Mouse (Mus musculus) testis, postnatal 10 days (tissue): ENCODE results near the gene Ppp1r15a.
A peak's percentile ranks its signal among the peaks of the same experiment; 100 is the strongest.
"Not testable (repeated sequence)": the region's sequence is repeated elsewhere in the genome, so short reads cannot be mapped to it uniquely, and the experiment has no call there.

Source experiments
- DNase-seq: peaks from one replicate; pipeline ENCODE4 v3.0.0; 2021; ENCODE audit warnings: low spot score

Gene Ppp1r15a

DNA sequence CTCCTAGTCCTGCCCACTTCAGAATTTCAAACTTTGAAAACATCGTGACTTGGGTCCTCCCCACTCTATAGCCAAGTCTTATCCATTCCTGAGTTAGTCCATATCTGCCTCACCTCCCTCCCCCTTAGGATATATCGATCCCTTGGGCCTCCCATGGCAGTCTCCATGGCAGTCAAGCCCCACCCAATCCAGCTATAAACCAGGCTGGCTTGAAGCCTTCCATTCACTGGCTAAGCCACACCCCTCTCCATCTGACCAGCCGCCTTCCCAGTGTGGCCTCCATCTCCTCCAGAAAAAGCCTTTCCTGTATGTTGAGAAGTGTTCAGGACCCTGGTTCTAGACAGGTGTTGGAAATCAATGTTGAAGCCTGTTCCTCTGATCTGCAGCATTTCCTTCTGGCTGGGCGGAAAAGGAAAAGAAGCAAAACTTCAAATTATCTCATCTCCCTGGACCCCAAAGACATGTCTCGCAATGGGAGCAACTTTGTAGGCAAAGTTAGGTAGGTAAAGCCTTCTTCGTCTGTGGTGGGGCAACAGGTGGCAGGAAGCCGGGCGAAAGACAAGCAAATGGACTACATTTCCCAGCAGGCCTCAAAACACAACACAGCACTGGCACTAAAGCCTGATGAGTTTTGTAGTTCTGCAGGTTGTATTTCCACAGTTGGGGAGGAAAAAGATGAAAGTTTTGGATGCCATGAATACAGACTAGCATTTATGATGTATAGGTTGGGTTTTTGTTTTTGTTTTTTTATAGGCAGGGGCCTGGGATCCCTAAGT is 6.5 kb downstream of the Ppp1r15a start:
- DNase-seq: no peak

DNA sequence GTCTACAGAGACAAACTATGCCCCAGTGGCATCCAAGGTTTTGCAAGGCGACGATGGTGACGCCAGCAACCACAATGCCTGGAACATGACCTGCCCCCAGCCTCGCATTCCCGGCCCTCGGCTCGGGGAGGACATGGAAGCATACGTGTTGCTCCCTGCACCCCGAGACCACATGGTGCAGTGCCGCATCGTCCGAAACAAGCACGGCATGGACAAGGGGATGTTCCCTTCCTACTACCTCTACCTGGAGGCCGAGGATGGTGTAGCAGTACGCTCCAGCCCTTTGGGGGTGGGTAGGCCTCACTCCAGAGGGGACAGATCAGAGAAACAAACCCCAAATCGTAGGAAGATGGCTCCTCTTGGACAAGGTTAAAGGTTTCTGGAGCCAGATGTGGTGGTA is 7.5 kb downstream of the Ppp1r15a start:
- DNase-seq: no peak

DNA sequence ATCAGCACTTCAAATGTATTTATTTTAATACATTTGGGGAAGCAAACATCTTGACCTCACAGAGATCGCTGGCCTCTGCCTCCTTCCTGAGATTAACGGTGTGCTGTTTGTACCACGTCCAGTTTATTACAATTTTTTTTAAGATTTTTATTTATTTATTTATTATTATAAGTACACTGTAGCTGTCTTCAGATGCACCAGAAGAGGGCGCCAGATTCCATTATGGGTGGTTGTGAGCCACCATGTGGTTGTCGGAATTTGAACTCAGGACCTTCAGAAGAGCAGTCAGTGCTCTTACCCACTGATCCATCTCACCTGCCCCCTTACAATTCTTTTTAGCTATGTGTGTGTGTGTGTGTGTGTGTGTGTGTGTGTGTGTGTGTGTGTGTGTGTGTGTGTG is 9.2 kb downstream of the Ppp1r15a start:
- DNase-seq: not testable (repeated sequence)

DNA sequence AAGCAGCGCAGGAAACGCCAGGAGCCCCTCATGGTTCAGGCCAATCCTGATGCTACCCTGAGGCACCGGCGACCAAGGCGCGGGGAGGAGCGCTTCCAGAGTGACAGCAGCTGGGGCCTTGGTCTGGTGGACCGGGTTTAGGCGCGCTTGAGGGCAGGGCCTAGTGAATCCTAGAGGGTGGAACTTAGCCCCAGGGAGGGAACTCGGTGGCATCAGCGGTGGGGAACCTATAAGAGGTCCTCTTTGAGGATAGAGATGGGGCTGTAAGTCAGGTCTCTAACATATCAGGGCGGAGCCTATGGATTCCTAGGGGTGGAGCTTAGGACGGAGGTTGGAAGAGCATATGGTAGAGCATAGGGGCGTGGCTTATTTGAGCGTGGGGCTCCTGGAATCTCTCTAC is 10.6 kb downstream of the Ppp1r15a start:
- no peak for DNase-seq

DNA sequence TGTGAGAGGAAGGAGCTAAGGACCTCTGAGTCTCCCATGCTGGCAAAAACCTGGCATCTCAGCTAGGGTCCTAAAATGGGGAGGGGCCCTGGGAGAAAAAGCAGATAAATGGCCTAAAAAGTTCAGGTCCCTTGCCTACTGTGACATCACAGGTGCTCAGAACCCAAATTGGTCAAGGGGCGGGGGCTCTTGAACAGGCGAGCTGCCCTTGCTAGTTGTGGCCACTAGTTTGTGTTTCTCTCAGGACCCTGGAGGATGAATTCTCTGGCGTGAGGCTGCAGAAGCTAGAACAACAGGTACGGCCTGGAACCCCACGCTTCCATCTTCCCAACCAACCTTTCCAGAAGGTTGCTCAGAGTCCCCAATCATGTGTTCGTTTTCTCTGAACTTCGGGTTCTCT is 11.7 kb downstream of the Ppp1r15a start:
- DNase-seq: no peak

DNA sequence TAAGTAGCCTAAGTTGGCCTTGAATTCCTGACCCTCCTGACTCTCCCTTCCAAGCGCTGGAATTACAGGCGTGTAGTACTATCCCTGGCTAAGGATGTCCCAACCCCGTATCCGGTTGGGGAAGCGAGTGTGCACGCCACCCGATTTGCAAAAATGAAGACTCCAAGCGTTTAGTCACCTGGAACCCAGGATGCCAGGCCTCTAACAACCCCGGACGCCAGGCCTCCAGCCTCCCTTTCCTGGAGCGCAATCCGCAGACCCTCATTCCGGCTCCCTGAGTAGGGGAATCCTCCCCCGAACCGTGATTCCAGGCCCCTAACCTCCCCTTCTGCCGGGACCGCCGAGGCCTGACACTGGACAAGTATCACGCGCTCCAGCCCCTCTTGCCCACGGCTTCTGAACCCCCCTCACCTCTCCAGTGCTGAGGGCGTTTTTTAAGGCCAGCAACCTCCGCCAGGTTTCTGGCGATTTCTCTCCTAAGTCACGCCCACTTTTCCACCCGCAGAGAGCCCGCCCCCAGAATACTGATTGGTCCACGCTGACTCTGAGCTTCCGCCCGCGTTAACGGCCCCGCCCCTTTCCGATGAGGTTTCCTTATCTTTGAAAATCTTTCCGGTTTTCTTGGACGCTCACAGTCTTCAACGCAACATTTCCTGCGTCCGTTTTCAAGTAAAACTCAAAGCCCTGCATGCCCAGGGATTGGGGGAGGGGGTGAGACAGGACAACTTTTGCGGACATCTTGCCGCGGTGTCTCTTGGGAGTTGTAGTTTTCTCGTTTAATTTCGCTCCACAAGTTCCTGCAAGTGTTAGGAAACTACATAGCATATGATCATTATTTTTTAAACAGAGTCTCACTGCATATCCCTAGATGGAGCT is 15.9 kb downstream of the Ppp1r15a start, which contains the start of gene Nucb1:
Nucb1 (minus strand) TSS at position 495 of the 876 bp plus-strand sequence.
- peak; percentile 94 for DNase-seq

DNA sequence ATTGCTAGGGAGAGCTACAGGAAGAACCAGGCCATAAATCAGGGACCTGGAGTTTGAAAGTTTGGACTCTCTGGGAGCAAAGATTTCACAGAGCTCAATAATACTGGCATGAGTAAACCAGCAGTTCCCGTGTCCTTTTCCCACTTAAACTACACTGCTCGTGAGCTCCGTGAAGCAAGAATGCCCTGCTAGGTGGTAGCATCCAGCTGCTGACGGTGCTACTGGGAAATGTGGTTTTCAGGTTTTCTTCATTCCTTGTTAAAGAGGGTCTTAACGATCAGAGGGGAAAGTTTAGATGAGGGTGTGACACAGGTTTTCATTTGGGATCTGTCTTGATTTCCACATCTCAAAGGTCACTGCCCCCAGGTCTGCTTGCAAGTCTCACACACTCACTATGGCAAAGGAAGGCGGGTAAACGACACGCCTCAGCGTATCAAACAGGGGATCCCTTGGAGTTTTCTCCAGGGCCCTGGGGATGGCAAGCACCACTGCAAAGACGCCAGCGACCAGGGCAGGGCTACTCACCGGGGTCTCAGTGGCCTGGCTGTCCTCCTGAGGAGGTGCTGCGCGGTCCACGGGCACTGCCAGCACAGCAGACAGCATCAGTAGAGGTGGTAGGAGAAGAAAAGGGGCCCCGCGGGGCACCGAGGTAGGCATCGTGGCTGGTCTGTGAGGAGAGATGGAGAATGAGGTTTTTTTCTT is 16.7 kb downstream of the Ppp1r15a start:
- DNase-seq: no peak

DNA sequence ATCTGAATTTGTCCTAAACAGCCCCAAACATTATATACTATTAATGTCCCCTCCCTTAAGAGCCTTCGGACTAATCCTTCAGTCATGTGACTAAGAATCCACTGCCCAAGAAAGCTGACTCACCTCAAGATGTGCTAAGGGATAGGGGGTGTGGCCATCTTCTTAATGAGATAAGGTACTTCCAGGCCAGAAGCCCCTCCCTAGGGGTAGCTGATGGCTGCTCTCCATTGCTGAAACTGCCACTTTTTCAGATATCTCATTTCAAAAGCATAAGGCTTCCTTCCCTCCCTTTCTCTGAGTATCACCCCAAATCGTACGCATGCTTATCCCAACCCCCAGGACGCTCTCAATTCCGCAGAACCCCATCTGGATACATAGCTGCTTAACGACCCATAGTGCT is 17.5 kb downstream of the Ppp1r15a start:
- no peak for DNase-seq

DNA sequence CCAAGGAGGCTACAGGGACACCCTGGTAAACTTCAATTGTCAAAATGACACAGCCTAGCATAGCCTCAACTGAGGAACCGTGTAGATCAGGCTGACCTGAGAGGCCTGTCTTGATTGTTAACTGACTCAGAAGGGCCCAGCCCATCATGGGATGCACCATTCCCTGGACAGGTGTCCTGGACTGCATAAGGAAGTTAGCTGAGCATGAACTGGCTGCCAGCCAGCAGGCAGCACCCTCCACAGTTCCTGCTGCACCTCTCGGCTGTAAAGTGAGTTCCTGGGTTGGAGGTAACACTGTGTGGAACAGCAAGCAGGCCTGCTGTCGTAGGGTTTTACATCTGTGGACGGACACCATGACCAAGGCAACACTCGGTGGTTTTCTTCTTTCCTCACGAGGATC is 18.5 kb downstream of the Ppp1r15a start:
- no peak for DNase-seq

DNA sequence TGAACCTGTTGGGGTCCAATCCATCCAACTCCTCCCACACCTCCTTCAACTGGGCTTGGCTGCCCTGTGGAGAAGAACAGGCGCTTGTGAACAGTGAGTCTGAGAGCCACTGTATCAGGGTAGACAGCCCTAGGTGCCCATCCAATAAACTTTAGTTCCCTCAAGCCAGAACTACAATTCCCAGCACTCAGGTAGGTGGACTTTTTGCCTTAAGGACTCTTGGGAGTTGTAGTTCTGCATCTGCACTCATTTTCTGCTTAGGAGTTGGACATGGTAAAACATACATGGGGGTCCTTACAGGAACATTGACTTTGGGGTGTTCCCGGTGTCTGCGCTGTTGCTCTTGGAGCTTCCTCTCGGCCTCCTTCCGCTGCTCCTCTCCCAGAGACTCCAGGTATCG is 27.6 kb downstream of the Ppp1r15a start:
- no peak for DNase-seq

DNA sequence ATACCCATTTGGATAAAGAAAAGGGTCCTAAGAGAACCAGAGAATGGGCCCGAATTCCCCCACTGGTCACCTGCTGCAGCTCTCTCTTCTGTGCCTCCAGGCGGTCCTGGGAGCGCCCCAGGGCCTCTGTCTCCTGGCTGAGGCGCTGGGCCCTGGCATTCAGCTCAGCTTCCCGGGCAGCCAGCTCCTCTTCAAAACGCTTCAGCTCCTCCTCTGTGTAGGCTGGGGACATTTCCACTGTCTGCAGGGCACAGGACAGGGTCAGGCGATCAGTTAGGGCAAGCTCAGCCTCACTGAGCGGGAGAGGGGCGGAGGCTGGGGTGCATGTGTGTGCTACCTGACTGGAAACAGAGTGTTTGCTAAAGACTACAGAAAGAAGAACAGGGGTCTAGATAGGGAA is 31.5 kb downstream of the Ppp1r15a start:
- no peak for DNase-seq

DNA sequence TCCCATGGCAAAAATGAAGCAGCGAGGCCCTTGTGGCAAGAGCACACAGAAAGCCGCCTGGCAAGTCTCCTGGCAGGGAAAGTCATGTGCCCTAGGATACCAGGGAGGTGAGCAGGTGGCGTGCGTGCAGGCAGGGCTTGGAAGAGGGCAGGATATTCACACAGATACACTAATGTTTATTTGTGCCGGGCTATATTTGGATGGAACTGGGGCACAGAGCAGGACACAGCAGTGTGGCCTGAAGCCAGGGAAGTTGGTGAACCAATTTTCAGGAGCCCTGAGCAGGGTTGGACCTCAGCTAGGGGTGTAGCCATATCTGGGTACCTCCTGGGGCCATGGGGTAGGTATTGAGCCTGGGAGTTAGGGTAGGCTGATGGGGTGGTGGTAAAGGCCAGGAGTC is 33.1 kb downstream of the Ppp1r15a start:
- DNase-seq: no peak

DNA sequence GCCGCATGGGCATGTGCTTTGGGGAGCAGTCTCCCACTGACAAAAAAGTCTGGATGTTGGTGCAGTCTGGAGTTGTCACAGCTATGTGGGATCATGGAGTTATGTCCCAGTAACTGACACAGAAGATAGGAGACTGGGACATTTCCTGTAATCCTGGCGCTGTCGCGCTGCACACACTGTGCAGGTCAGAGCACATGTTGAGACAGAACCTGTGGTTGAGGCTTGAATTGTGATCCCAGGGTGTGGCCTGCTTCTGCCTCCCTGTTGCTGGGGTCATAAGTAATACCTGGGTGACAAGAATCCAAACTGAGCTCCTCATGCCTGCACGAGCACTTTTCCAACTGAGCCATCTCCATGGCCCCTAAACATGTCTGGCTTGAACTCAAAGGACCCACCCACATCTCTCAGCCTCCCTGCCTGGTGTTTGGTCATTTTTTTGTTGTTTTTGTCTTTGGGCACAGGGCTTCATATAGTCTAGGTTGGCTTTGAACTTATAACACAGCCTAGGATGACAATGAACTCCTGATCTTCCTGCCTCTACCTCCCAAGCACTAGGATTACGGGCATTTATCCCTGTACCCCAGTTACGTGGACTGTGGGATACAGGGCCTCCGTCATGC is 33.7 kb downstream of the Ppp1r15a start:
- no peak for DNase-seq

DNA sequence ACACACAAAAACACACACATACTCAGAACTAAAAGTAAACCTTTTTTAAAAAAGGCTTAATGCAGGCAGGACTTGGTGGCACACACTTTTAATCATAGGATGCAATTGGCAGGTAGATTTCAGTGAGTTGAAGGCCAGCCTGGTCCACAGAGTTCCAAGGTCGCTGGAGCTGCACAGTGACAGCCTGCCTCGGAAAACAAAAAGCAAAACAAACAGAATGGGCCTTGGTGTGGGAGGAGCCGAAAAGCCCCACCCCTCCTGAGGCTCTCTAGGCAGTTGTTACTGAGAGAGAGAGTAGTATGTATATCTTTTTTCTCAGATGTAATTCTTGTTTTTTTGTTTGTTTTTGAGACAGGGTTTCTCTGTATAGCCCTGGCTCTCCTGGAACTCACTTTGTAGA is 34.8 kb downstream of the Ppp1r15a start:
- DNase-seq: no peak

DNA sequence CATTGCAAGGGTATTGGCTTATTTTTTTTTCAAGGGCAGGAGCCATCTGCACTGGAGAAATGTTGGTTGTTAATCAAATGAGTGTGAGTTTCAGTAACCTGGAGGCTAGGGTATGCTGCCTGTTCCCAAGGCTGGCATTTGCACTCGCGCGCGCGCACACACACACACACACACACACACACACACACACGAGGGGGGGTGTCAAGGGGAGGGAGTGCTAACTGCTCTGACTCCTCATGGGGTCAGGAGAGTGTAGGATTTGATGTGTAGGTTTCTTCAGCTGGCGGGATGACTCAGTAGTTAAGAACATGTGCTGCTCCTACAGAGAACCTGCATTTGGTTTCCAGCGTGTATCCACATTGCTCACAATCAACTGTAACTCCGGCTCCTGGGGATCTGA is 35.2 kb downstream of the Ppp1r15a start:
- no peak for DNase-seq

DNA sequence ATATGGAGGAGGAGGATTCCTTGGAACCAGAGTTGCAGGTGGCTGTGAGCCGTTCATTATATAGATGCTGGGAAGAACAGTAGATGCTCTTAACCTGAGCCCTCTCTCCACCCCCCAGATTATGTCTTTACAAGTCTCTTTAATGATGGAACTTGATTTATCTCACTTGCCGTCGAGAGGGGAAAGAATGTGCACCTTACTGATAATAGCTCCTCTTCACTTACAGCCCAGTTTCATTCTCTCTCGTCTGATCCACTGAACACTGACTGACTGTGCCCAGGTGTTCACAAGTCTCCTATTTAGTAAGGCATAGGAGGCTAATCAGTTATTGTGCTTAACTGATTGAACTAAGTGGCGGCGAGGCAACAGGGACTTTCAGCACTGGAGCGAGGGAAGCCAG is 36.5 kb downstream of the Ppp1r15a start:
- no peak for DNase-seq

DNA sequence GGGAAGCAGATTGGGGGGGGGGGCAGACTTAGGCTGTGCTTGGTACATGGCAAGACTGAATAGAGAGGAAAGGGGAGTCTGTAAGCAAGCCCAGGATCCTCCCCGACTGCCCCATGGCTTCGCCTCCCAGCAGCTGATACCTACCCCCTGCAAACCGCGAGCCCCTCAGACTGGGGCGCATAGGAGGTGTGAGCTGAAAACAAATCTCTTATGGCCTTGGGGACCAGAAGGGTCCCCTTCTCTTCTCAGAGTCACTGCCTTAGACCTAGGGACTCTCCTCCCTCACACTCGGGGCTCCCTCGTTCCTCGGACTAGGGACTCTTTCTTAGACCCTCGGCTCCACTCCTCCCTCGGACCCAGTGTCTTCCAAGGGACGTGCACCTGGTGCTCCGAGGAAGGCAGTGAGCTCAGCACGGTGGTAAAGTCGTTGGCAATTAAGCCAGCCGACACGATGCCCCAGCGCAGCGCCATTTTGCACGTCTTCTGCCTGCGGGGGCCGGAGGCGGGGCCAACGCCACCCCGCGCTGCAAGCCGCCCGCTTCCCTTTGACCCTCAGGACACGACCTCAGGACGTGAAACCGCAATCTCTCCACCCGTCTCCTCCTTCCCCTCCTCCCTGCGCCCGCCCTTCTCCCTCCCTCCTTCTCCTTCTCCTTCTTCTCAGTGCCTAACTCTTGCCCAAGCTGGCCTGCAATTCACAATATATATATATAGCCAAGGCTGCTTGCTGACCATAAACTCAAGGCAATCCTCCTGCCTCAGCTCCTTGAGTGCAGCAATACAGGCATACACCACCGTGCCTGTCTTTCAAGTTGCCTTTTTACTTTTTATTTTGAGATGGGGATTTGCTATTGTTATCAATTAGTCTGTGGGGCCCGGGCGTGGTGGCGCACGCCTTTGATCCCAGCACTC is 37.5 kb downstream of the Ppp1r15a start, which contains the start of gene Dhdh:
Dhdh (minus strand) TSS at position 513 of the 912 bp plus-strand sequence.
- peak; percentile 76 for DNase-seq

DNA sequence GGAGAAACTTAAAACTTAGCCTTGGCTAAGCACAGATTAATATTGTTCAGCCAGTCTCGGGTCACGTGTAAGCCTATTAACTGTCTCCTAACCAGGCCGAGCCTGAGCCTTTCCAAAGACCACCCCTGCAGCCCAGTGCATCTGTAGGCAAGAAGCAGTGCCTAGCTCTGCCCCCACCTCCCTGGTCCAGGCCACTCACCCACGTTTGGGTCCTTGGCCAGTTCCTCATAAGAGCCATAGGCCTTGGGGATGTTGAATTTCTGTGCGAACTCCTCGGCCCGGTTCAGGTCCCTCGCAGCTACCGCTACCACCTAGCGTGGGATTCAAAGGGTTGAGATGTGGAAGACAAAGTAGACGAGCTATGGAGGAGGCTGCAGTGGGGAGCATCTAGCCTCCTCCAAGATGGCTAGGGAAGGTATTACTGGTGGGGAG is 38.2 kb downstream of the Ppp1r15a start:
- no peak for DNase-seq

DNA sequence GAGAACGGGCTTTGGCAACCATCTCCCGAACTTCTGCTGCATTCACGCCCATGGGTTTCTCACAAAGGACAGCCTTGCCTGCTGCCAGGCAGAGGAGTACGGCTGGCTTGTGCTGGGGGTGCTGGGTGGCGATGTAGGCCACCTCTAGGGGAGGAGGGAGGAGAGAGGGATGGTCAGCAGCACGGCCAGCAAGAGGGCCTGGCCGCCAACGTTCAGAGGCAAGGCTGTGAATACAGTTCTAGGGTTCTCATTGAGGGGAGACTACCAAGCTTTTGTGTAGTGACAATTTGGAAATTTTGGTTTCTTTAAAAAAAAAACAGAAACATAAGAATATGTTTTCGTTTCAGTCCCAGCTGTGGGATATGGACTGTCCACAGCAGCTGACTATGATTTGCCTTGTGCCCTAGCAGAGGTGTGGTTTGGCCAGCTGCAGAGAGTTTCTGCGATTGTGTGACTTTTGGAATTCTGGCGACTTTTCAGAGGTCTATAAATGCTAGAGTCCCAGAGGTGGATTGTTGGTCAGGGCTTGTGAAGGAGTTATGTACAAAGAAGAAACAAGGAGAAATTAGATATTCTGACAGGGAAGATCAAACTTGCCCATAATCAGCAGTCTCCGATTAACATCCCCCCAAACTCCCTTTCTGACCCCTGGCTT is 39.2 kb downstream of the Ppp1r15a start, which contains the start of gene Gm45808:
Gm45808 (minus strand) TSS at position 51 of the 655 bp plus-strand sequence.
- no peak for DNase-seq

DNA sequence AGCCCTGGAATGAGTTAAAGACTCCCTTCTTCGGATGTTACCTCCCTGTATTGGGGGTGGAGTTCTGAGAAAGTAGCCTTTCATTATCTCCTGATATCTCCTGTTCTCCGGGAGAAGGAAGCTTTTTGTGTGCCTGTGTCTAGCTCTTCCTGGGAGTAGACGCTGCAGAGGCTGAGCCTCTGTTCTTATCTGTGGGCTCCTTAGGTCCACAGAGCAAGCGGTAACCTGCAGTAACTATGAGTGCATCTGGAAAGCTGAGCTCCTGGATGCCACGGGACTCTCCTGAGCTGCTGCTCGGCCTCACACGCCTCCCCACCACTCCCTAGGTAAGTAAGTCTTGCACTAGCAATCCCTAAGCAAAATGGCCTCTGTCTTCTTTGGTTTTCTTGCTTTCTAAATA is 39.9 kb downstream of the Ppp1r15a start:
- no peak for DNase-seq
